Mouse (Mus musculus) brain, embryonic 14.5 days (tissue): ENCODE data around the gene Exosc6. TPM values are rescaled to one million over a fixed set of nuclear protein-coding genes. Genes with fewer than 3 reads are reported as not detected.
"Not testable (repeated sequence)": the region's sequence is repeated elsewhere in the genome, so short reads cannot be mapped to it uniquely, and the experiment has no call there.

ENCODE experiments used
- DNase-seq: peaks from one replicate; pipeline ENCODE4 v3.0.0-alpha.2; 2011; ENCODE audit warnings: low read depth
- CTCF ChIP-seq: fragments of 200-500 bp; IDR thresholded peaks from 2 replicates; pipeline ENCODE4 v1.5.1; 2012; ENCODE audit warnings: inconsistent platforms, mild to moderate bottlenecking, moderate library complexity, borderline replicate concordance; ENCODE audit not compliant: insufficient read depth, insufficient read length; ENCODE audit errors: extremely low read depth
- POLR2A ChIP-seq: fragments of 200-500 bp; IDR thresholded peaks from 2 replicates; pipeline ENCODE4 v1.6.1; 2012; ENCODE audit warnings: mild to moderate bottlenecking, inconsistent platforms, borderline replicate concordance; ENCODE audit not compliant: poor library complexity, insufficient read depth, insufficient read length, severe bottlenecking; ENCODE audit errors: extremely low read depth
- polyA plus RNA-seq: library from polyadenylated mRNA; depleted of rRNA; stranded (reverse); fragments of >200 nt; gene quantifications from 2 replicates; pipeline ENCODE4 v1.2.3, GENCODE M21; 2012; rRNA removed

The Exosc6 gene
- polyA plus RNA-seq, 1 experiment = not detected

GRCm38 (mm10) chr8:111093865-111094718 lies 38.0 kb downstream of the Exosc6 start, which contains the start of gene Pdpr:
Gene Pdpr (plus strand): TSS chr8:111094630.
- TF ChIP-seq CTCF = no peak
- 0 out of 2 replicates have a peak, but pooled peaks have one; percentile 16 for TF ChIP-seq POLR2A
- peak; percentile 95 for DNase-seq

- DNase-seq = not testable (repeated sequence)
These were observed 38.7 kb downstream of the Exosc6 start for GRCm38 (mm10) chr8:111094719-111095302.

Other genes starting within 250 kb of the Exosc6 start
- 37.0 and 44.9 TPM in 2 replicates for gene Cog4, start 209.7 kb upstream of the Exosc6 start, polyA plus RNA-seq
- 72.0 and 81.3 TPM in 2 replicates for gene Sf3b3, start 209.6 kb upstream of the Exosc6 start, polyA plus RNA-seq
- gene Fuk, start 153.9 kb upstream of the Exosc6 start, polyA plus RNA-seq = 12.4 and 15.8 TPM in 2 replicates
- 30.1 and 39.7 TPM in 2 replicates for gene St3gal2, start 136.4 kb upstream of the Exosc6 start, polyA plus RNA-seq
- 43.5 and 47.2 TPM in 2 replicates for gene Ddx19a, start 58.5 kb upstream of the Exosc6 start, polyA plus RNA-seq
- 9.8 and 11.1 TPM in 2 replicates for gene Ddx19b, start 24.6 kb upstream of the Exosc6 start, polyA plus RNA-seq
- 61.3 and 76.9 TPM in 2 replicates for gene Aars, start 23.2 kb upstream of the Exosc6 start, polyA plus RNA-seq
- gene Clec18a, start 36.1 kb downstream of the Exosc6 start, polyA plus RNA-seq = 0.32 and 0.71 TPM in 2 replicates
- 10.9 and 14.3 TPM in 2 replicates for gene Pdpr, start 38.3 kb downstream of the Exosc6 start, polyA plus RNA-seq
- gene Glg1, start 202.9 kb downstream of the Exosc6 start, polyA plus RNA-seq = 52.6 and 62.4 TPM in 2 replicates
- gene Rfwd3, start 243.9 kb downstream of the Exosc6 start, polyA plus RNA-seq = 22.9 and 24.2 TPM in 2 replicates